Mouse (Mus musculus): ENCODE measurements around the gene Mr1.
"Not testable (repeated sequence)": the region's sequence is repeated elsewhere in the genome, so short reads cannot be mapped to it uniquely, and the experiment has no call there.

Gene Mr1

GRCm38 (mm10) chr1:155146572-155146980 is at the start of gene Mr1:
TSS of gene Mr1 (minus strand) at chr1:155146814.
- in situ Hi-C loops (cut with MboI; ENCODE audit: low pct_unique_long_range_greater_than_20kb in 1 of 2, low sequenced_read_pairs in 2 of 2, unreplicated experiment in 1 of 2), result loop anchor here in 1 of 2 experiments (25.0 kb wide), 1 partner anchor 109 kb away; no protein-coding TSS in a partner anchor

GRCm38 (mm10) chr1:155192805-155193368 is 46.3 kb upstream of the Mr1 start:
- in situ Hi-C loops (cut with MboI; ENCODE audit: low pct_unique_long_range_greater_than_20kb in 1 of 2, low sequenced_read_pairs in 2 of 2, unreplicated experiment in 1 of 2), result no loop called here

GRCm38 (mm10) chr1:155191671-155192070 is 45.1 kb upstream of the Mr1 start:
- in situ Hi-C loops (cut with MboI; ENCODE audit: low pct_unique_long_range_greater_than_20kb in 1 of 2, low sequenced_read_pairs in 2 of 2, unreplicated experiment in 1 of 2), result no loop called here

- in situ Hi-C loops (cut with MboI; ENCODE audit: low pct_unique_long_range_greater_than_20kb in 1 of 2, low sequenced_read_pairs in 2 of 2, unreplicated experiment in 1 of 2), result no loop called here
Observed at GRCm38 (mm10) chr1:155191219-155191618, 44.6 kb upstream of the Mr1 start.

GRCm38 (mm10) chr1:155188656-155189055 is 42.0 kb upstream of the Mr1 start:
- in situ Hi-C loops (cut with MboI; ENCODE audit: low pct_unique_long_range_greater_than_20kb in 1 of 2, low sequenced_read_pairs in 2 of 2, unreplicated experiment in 1 of 2), result no loop called here

GRCm38 (mm10) chr1:155184191-155184590 is 37.6 kb upstream of the Mr1 start:
- in situ Hi-C loops (cut with MboI; ENCODE audit: low pct_unique_long_range_greater_than_20kb in 1 of 2, low sequenced_read_pairs in 2 of 2, unreplicated experiment in 1 of 2), result no loop called here

- in situ Hi-C loops (cut with MboI; ENCODE audit: low pct_unique_long_range_greater_than_20kb in 1 of 2, low sequenced_read_pairs in 2 of 2, unreplicated experiment in 1 of 2), result no loop called here
Observed at GRCm38 (mm10) chr1:155178192-155178924, 31.7 kb upstream of the Mr1 start.

GRCm38 (mm10) chr1:155174424-155174823 is 27.8 kb upstream of the Mr1 start:
- in situ Hi-C loops (cut with MboI; ENCODE audit: low pct_unique_long_range_greater_than_20kb in 1 of 2, low sequenced_read_pairs in 2 of 2, unreplicated experiment in 1 of 2), result no loop called here

- in situ Hi-C loops (cut with MboI; ENCODE audit: low pct_unique_long_range_greater_than_20kb in 1 of 2, low sequenced_read_pairs in 2 of 2, unreplicated experiment in 1 of 2), result not testable (repeated sequence)
Observed at GRCm38 (mm10) chr1:155173644-155174016, 27.0 kb upstream of the Mr1 start.

- in situ Hi-C loops (cut with MboI; ENCODE audit: low pct_unique_long_range_greater_than_20kb in 1 of 2, low sequenced_read_pairs in 2 of 2, unreplicated experiment in 1 of 2), result no loop called here
Observed at GRCm38 (mm10) chr1:155172895-155173643, 26.5 kb upstream of the Mr1 start.

GRCm38 (mm10) chr1:155169935-155170334 is 23.3 kb upstream of the Mr1 start:
- in situ Hi-C loops (cut with MboI; ENCODE audit: low pct_unique_long_range_greater_than_20kb in 1 of 2, low sequenced_read_pairs in 2 of 2, unreplicated experiment in 1 of 2), result no loop called here

GRCm38 (mm10) chr1:155167453-155167852 is 20.8 kb upstream of the Mr1 start:
- in situ Hi-C loops (cut with MboI; ENCODE audit: low pct_unique_long_range_greater_than_20kb in 1 of 2, low sequenced_read_pairs in 2 of 2, unreplicated experiment in 1 of 2), result no loop called here

- in situ Hi-C loops (cut with MboI; ENCODE audit: low pct_unique_long_range_greater_than_20kb in 1 of 2, low sequenced_read_pairs in 2 of 2, unreplicated experiment in 1 of 2), result no loop called here
Observed at GRCm38 (mm10) chr1:155158970-155159484, 12.4 kb upstream of the Mr1 start.

- in situ Hi-C loops (cut with MboI; ENCODE audit: low pct_unique_long_range_greater_than_20kb in 1 of 2, low sequenced_read_pairs in 2 of 2, unreplicated experiment in 1 of 2), result no loop called here
Observed at GRCm38 (mm10) chr1:155158141-155158969, 11.7 kb upstream of the Mr1 start, which contains the start of gene Stx6. TSS of gene Stx6 (plus strand) at chr1:155158715.

- in situ Hi-C loops (cut with MboI; ENCODE audit: low pct_unique_long_range_greater_than_20kb in 1 of 2, low sequenced_read_pairs in 2 of 2, unreplicated experiment in 1 of 2), result no loop called here
Observed at GRCm38 (mm10) chr1:155153906-155154305, 7.3 kb upstream of the Mr1 start.

GRCm38 (mm10) chr1:155150821-155151220 is 4.2 kb upstream of the Mr1 start:
- in situ Hi-C loops (cut with MboI; ENCODE audit: low pct_unique_long_range_greater_than_20kb in 1 of 2, low sequenced_read_pairs in 2 of 2, unreplicated experiment in 1 of 2), result no loop called here

- in situ Hi-C loops (cut with MboI; ENCODE audit: low pct_unique_long_range_greater_than_20kb in 1 of 2, low sequenced_read_pairs in 2 of 2, unreplicated experiment in 1 of 2), result loop anchor here in 1 of 2 experiments (25.0 kb wide), 1 partner anchor 112 kb away; no protein-coding TSS in a partner anchor
Observed at GRCm38 (mm10) chr1:155149403-155149802, 2.8 kb upstream of the Mr1 start.

GRCm38 (mm10) chr1:155147228-155147627 is 614 bp upstream of the Mr1 start:
- in situ Hi-C loops (cut with MboI; ENCODE audit: low pct_unique_long_range_greater_than_20kb in 1 of 2, low sequenced_read_pairs in 2 of 2, unreplicated experiment in 1 of 2), result loop anchor here in 1 of 2 experiments (25.0 kb wide), 1 partner anchor 110 kb away; no protein-coding TSS in a partner anchor

Measured in mouse embryonic stem cell (cell line).